Mouse (Mus musculus) embryo, embryonic 11.5 days (tissue): ENCODE data around the gene Dnmt3a.
A peak's percentile ranks its signal among the peaks of the same experiment; 100 is the strongest.

ENCODE experiments used
- DNase-seq: peaks from one replicate; pipeline ENCODE4 v3.0.0-alpha.2; 2012; ENCODE audit warnings: low read depth, low spot score

Gene Dnmt3a

GRCm38 (mm10) chr12:3819899-3820298, 14.1 kb downstream of the Dnmt3a start:
- DNase-seq, result no peak

- DNase-seq, result no peak
These were observed 17.6 kb downstream of the Dnmt3a start for GRCm38 (mm10) chr12:3823408-3823807.

- DNase-seq, result no peak
These were observed 19.3 kb downstream of the Dnmt3a start for GRCm38 (mm10) chr12:3824906-3825713.

- no peak for DNase-seq
These were observed 19.9 kb downstream of the Dnmt3a start for GRCm38 (mm10) chr12:3825714-3826080.

GRCm38 (mm10) chr12:3827771-3828170, 22.0 kb downstream of the Dnmt3a start:
- no peak for DNase-seq

- no peak for DNase-seq
These were observed 27.4 kb downstream of the Dnmt3a start for GRCm38 (mm10) chr12:3833059-3833760.

- DNase-seq, result no peak
These were observed 28.1 kb downstream of the Dnmt3a start for GRCm38 (mm10) chr12:3833851-3834273.

GRCm38 (mm10) chr12:3834373-3835314, 28.8 kb downstream of the Dnmt3a start:
- no peak for DNase-seq

GRCm38 (mm10) chr12:3835576-3835975, 29.8 kb downstream of the Dnmt3a start:
- DNase-seq, result no peak

- no peak for DNase-seq
These were observed 31.4 kb downstream of the Dnmt3a start for GRCm38 (mm10) chr12:3837081-3837832.

- no peak for DNase-seq
These were observed 32.2 kb downstream of the Dnmt3a start for GRCm38 (mm10) chr12:3838009-3838408.

GRCm38 (mm10) chr12:3839662-3840061, 33.9 kb downstream of the Dnmt3a start:
- DNase-seq, result no peak

GRCm38 (mm10) chr12:3841121-3841520, 35.3 kb downstream of the Dnmt3a start:
- DNase-seq, result no peak

GRCm38 (mm10) chr12:3842843-3843242, 37.0 kb downstream of the Dnmt3a start:
- no peak for DNase-seq

GRCm38 (mm10) chr12:3843371-3843861, 37.6 kb downstream of the Dnmt3a start:
- DNase-seq, result peak; percentile 61

- DNase-seq, result no peak
These were observed 38.1 kb downstream of the Dnmt3a start for GRCm38 (mm10) chr12:3843918-3844317.

- DNase-seq, result no peak
These were observed 38.5 kb downstream of the Dnmt3a start for GRCm38 (mm10) chr12:3844335-3844734.

- no peak for DNase-seq
These were observed 43.7 kb downstream of the Dnmt3a start for GRCm38 (mm10) chr12:3849481-3849880.

GRCm38 (mm10) chr12:3850165-3850564, 44.4 kb downstream of the Dnmt3a start:
- no peak for DNase-seq

- DNase-seq, result no peak
These were observed 44.9 kb downstream of the Dnmt3a start for GRCm38 (mm10) chr12:3850731-3851130.

GRCm38 (mm10) chr12:3851179-3851578, 45.4 kb downstream of the Dnmt3a start:
- no peak for DNase-seq
